In genomic region chr2:11706030-11706745, GRCm38 (mm10) we compare ENCODE assay signal across 8 mouse cellular contexts. TPM values are rescaled to one million over a fixed set of nuclear protein-coding genes. Genes with fewer than 3 reads are reported as not detected.
DNase-seq lines count a peak whose midpoint lies in the region; ATAC-seq lines count a peak whose summit lies in the region.

No protein-coding gene starts in this region.

- ATAC-seq in neural tube, embryonic 11.5 days (ENCODE audit: insufficient read depth, low FRiP score, low TSS enrichment) = peak; percentile 45; the same call in 1 of the 2 replicates
- ATAC-seq in embryonic facial prominence, embryonic 12.5 days (ENCODE audit: insufficient number of reproducible peaks, insufficient read depth, low FRiP score, low TSS enrichment) = peak; percentile 19; the same call in 1 of the 2 replicates
- peak; percentile 72 for ATAC-seq in hindbrain, embryonic 16.5 days
- peak; percentile 32 for ATAC-seq in megakaryocyte-erythroid progenitor cell, adult 5-6 weeks (replicated peaks; ENCODE audit: low FRiP score, low TSS enrichment, poor library complexity, severe bottlenecking)

- 0 out of 2 replicates have a peak, but pooled peaks cover 6% of the 10 kb centered on the region for H3K4me1 ChIP-seq in neural tube, embryonic 11.5 days (ENCODE audit: control insufficient read depth, insufficient read depth, low read length)
- H3K4me1 ChIP-seq in embryonic facial prominence, embryonic 12.5 days = peaks cover 10% of the 10 kb centered on the region; the same call in 1 of the 2 replicates
- H3K4me1 ChIP-seq in hindbrain, embryonic 16.5 days (ENCODE audit: control insufficient read depth, insufficient read depth, low read depth, low read length) = peaks cover 16% of the 10 kb centered on the region

- peak overlapping the region; percentile 59 for H3K9ac ChIP-seq in neural tube, embryonic 11.5 days (ENCODE audit: low read length)
- peak overlapping the region; percentile 54 for H3K9ac ChIP-seq in embryonic facial prominence, embryonic 12.5 days
- peak overlapping the region; percentile 68 for H3K9ac ChIP-seq in hindbrain, embryonic 16.5 days (ENCODE audit: low read depth, low read length)

- 2% methylated on average over 28 of the region's 28 CpGs for WGBS in neural tube, embryonic 11.5 days
- 3% methylated on average over 28 of the region's 28 CpGs for WGBS in embryonic facial prominence, embryonic 12.5 days
- 3% methylated on average over 28 of the region's 28 CpGs for WGBS in hindbrain, embryonic 16.5 days

- H3K9me3 ChIP-seq in neural tube, embryonic 11.5 days (ENCODE audit: control insufficient read depth, low read length) = no peaks in the 10 kb centered on the region
- no peaks in the 10 kb centered on the region for H3K9me3 ChIP-seq in embryonic facial prominence, embryonic 12.5 days
- H3K9me3 ChIP-seq in hindbrain, embryonic 16.5 days (ENCODE audit: control insufficient read depth, low read length) = no peaks in the 10 kb centered on the region

- H3K4me2 ChIP-seq in neural tube, embryonic 11.5 days (ENCODE audit: low read depth) = peak overlapping the region; percentile 99
- peak overlapping the region; percentile 98 for H3K4me2 ChIP-seq in embryonic facial prominence, embryonic 12.5 days (replicated peaks)
- H3K4me2 ChIP-seq in hindbrain, embryonic 16.5 days (ENCODE audit: low read length) = peak overlapping the region; percentile 100

- H3K27ac ChIP-seq in neural tube, embryonic 11.5 days (ENCODE audit: low read depth, low read length) = no peak overlapping the region
- H3K27ac ChIP-seq in embryonic facial prominence, embryonic 12.5 days = no peak overlapping the region
- H3K27ac ChIP-seq in hindbrain, embryonic 16.5 days (ENCODE audit: low read depth, low read length) = no peak overlapping the region

- no peaks in the 10 kb centered on the region for H3K36me3 ChIP-seq in neural tube, embryonic 11.5 days (ENCODE audit: control insufficient read depth, insufficient read depth, low read length)
- H3K36me3 ChIP-seq in embryonic facial prominence, embryonic 12.5 days = no peaks in the 10 kb centered on the region
- no peaks in the 10 kb centered on the region for H3K36me3 ChIP-seq in hindbrain, embryonic 16.5 days (ENCODE audit: control insufficient read depth, insufficient read depth, low read length)

- peak overlapping the region; percentile 64 for H3K4me3 ChIP-seq in neural tube, embryonic 11.5 days (ENCODE audit: low read depth, low read length)
- H3K4me3 ChIP-seq in embryonic facial prominence, embryonic 12.5 days = peak overlapping the region; percentile 68
- peak overlapping the region; percentile 64 for H3K4me3 ChIP-seq in hindbrain, embryonic 16.5 days (ENCODE audit: low read length)

- H3K27me3 ChIP-seq in neural tube, embryonic 11.5 days (ENCODE audit: control insufficient read depth, insufficient read depth, low read length) = peaks cover 7% of the 10 kb centered on the region
- H3K27me3 ChIP-seq in embryonic facial prominence, embryonic 12.5 days = peaks cover 45% of the 10 kb centered on the region
- peaks cover 11% of the 10 kb centered on the region for H3K27me3 ChIP-seq in hindbrain, embryonic 16.5 days (replicated peaks; ENCODE audit: control insufficient read depth, insufficient read depth, low read length)

- no peak for DNase-seq in neural tube, embryonic 11.5 days (ENCODE audit: low spot score)
- DNase-seq in neural tube, embryonic 10.5 days (ENCODE audit: extremely low spot score, low spot score) = no peak
- peak; percentile 46 for DNase-seq in thymus, postnatal 4 days
- no peak for DNase-seq in left cerebral cortex, adult 11 months (ENCODE audit: low spot score)
- no peak for DNase-seq in urinary bladder, adult 18-20 months (ENCODE audit: low spot score in 2 of 2)

RNA-seq across cellular contexts. Expression of gene Il15ra, which starts 1.1 kb away (rescaled TPM):
- polyA plus RNA-seq in neural tube, embryonic 11.5 days (2014; fragmentation: Nextera tagmentation; extraction: Ambion mirVana) = 0.41 and 0.82 TPM in 2 replicates
- 0.60 and 0.69 TPM in 2 replicates for polyA plus RNA-seq in embryonic facial prominence, embryonic 12.5 days (2016; fragmentation: Nextera tagmentation; extraction: Ambion mirVana)
- polyA plus RNA-seq in hindbrain, embryonic 16.5 days (2015; fragmentation: Nextera tagmentation; extraction: Ambion mirVana) = 1.2 TPM in 2 replicates
- 10.7 and 12.3 TPM in 2 replicates for total RNA-seq in megakaryocyte-erythroid progenitor cell, adult 5-6 weeks (2014; fragmentation: Nextera tagmentation)
- total RNA-seq in megakaryocyte-erythroid progenitor cell, adult 5-6 weeks (2017) = 9.4 and 12.0 TPM in 2 replicates

Comparison
In these comparisons a context has a peak if more than half of its experiments do, and no peak if none do; other contexts are left out.
1. ATAC-seq: peak in every context shown above with its lines; median percentile 72 in hindbrain, embryonic 16.5 days; 45 in neural tube, embryonic 11.5 days; 32 in megakaryocyte-erythroid progenitor cell, adult 5-6 weeks; 19 in embryonic facial prominence, embryonic 12.5 days.